Mouse (Mus musculus) T-helper 1 cell (primary cell): ENCODE measurements around the gene Arhgap17.

Experiments used
- in situ Hi-C: fragments of 300-600 bp; cut with MboI, MseI; formaldehyde crosslinking; loops from one replicate; pipeline ENCODE4 v1.15.1; 2025; ENCODE audit warnings: high pct_unique_total_duplicates

Arhgap17 gene

DNA sequence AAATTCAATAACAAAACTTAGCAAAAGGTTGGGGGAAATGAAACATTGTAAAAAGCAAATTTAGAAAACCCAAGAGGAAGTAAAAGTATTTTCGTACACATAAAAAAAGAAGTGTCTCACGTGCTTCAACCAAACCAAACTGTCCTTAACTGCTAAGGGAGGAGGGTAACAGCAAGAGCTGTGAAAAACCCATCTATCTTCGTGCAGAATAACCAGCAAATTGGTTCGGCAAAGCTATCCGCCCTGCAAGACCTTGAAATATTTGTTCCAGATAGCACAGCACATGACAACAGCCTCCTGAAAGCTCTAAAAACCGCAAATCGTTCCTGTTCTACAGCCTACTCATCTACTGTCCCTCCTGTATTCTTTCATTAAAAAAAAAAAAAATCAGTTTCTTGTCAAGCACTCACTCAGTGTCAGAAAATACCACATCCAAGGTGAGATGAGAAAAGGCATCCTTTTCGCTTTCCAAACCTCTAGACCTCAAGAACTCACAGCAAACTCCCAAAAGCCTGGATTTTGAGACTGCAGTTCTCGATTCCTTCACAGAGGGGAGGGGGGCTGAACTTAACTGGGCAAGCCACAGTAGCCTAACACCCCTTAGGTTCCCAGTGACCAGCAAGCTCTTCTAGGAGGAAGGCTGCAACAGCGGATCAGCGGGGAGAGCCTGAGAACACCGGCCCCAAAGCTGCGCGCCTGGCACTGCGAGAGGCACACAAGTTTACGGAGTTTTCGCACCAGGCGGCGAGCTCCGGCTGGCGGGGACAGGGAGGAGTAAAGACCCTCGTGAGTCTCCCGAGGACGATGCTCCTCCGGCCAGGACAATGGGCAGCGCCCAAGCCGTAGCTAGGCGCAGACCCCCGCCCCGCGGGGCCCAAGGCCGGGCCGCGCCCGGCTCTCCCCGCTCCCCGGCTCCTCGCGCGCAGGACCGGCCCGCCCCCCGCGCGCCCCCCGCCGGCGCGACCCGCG is 653 bp downstream of the Arhgap17 start:
- in situ Hi-C loops, result loop anchor here (10.0 kb wide), 1 partner anchor 974 kb away; no protein-coding TSS in a partner anchor

DNA sequence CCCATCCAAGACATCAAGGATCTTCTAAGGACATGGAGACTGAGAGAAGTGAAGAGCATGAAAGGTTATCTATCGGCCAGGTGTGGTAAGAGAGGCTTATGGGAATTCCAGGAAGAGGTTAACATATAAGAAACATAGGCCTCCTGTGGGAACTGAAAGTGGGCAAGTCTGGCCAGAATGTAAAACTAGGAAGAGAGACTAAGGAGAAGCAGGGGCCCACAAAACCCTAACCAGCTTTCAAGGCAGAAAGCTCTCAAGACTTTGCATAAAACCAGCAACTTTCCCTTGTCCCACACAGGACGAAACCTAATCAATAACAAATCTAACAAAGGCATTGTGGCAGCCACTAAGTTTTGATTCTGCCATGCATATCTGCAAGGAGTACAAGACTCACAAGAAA is 1.5 kb downstream of the Arhgap17 start:
- in situ Hi-C loops, result loop anchor here (10.0 kb wide), 1 partner anchor 973 kb away; no protein-coding TSS in a partner anchor

DNA sequence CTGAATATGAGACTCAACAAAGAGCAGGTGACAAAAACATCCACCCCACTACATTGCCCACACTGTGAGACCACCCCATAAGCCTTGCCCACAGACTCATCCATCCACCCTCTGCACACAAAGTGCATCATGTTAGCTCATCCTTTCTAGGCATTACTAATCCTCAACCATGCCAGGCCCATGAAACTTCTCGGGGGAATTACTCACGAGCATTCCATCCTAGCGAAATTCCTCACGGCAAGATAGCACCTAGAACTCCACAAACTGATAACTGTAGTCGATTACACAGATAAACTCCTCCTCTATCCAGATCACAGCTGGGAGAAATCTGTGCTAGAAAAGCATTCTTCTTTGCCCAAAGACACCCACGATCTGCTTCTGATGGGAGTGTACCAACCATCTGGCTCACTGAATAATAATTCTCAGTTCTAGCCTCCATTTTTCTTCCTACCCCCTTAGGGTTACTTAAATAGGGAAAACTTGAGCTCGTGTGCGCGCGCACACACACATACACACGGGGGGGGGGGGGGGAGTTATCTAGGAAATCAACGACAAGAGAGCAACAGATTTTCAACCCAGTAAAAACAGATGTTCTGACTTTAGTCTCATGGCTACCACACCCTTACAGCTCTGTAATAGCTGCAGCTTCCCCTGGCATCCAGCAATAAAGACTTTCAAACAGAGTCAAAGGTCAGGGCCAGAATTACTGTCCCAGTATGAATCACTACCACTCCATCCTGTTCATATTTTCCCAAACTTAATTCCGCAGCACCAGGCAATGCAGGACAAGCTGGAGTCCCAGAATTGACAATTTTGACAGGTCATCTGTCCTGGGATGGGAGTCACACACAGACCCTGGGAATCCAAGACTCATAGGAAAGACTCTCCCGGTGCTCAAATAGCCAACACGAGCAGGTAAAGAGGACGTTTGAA is 2.2 kb downstream of the Arhgap17 start:
- in situ Hi-C loops, result loop anchor here (10.0 kb wide), 1 partner anchor 973 kb away; no protein-coding TSS in a partner anchor

DNA sequence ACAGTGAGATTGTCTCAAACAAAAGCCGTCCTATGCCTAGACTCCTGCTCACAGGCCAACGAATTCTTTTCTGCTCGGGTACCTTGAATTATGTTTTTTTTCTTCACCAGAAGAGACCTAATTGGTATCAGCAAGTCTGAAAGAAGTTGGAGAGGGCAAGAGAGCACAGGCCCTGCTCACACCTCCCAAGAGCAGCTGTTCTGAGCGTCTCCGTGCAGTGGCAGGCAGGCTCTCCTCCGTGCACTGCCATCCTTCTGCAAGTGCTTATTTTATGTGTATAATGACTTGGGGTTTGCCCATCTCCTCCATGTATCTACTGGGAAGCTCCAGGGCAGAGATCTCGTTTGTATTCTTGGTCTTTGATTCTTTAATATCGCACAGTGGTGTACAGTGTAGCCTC is 2.9 kb downstream of the Arhgap17 start:
- in situ Hi-C loops, result loop anchor here (10.0 kb wide), 1 partner anchor 972 kb away; no protein-coding TSS in a partner anchor

DNA sequence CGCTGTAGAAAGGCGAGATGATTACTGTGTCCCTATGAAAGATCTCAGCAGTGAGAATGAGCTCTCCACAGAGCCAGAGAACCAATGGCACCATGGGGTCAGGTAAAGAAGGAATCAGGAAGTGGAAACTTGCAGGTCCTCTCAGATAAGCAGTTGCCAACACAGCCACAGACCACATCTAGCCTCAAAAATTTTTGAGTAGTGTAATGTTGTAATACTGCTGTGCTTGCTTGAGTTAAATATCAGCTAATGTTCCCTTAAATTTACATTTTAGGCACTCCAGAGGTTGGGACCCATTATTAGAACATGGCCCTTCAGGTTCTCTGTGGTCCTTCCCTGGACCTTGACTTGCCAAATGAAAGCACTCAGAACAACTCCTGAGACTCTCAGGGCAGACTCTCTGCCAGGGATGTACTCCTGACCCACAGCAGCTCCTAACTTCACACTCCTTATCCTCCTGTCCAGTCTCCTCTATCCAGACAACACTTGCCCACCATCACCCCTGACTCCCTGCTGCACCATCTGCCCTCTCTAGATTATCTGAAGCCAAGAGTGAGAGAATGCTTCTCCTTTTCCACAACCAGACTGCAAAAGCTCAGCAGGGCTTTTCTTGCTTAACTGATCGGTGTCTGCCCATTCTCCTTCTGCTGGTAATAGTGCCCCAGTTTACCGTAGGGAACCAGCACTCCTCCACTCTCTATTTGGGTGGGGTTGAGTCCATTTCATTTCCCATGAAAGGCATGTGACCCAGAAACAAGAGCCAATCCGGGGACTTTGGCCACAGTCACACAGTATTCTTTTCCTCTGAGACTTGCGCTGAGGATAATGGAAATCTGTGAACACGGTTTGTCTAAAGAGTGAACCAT is 3.6 kb downstream of the Arhgap17 start:
- in situ Hi-C loops, result loop anchor here (10.0 kb wide), 1 partner anchor 971 kb away; no protein-coding TSS in a partner anchor

DNA sequence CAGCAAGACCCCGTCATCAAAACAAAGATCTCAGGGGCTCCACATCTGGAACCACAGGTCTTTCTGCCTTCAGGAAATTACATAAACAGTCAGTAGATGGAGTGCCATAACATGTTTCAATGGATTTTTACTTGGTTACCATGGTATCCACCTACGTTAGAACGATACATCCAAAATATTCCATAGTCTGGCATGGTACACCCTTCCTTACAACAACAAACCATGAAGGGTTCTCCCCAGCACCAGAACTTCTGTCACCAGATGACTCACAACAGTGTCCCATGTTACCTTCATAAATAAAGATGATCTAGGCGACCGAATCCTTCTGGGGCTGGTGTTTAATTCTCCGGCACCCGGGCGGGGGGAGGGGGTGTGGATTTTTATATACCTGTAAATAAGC is 5.7 kb downstream of the Arhgap17 start:
- in situ Hi-C loops, result loop anchor here (10.0 kb wide), 1 partner anchor 969 kb away; no protein-coding TSS in a partner anchor

DNA sequence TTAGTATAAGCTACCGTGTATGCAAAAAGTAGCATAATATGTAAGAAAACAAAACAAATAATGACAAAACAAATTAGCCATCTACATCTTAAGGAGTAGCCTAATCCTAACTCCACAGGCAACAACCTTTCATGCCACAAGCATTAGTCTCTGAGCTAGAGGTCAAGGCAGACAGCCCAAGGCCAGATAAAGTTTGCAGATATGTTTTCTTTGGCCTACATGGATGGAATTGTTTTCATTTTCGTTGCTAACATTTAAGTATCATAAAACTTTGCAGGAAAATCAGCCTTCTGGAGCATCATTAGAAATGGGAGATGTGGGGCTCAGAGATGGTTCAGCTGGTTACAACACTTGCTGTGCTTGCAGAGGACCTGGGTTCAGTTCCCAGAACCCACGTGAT is 6.9 kb downstream of the Arhgap17 start:
- in situ Hi-C loops, result loop anchor here (10.0 kb wide), 1 partner anchor 968 kb away; no protein-coding TSS in a partner anchor

DNA sequence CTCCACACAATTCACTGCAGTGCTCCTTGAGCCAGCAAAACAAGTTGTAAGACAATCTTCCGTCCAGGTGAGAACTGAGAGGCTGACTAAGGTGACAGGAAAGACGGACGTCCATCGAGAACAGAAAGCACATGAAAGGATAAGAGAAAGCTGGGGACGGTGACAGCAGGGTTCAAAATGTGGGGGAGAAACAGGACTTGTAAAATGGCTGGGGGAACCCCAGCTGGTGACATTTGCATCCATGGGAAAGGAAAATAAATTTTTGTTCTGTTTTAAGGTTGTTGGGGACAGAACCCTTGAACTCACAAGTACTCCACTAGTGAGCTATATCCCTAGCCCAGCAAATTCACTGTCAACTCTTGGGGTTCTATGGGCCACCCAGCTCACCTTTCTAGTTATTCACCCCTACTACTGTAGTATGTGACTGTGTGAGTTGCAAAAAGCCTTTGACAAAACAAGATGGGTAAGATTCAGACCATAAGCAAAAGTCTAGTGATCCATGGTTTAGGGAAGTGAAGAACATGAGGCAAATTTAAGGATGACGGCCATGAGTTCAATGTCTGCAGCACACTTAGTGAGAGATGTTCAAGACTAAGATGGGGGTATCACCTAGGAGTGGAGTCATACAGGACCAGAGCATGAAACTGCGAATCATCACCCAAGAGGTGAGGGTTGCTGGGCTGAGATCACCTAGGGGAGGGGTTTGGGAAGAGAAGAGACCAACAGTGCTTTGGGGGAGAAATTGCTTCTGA is 8.3 kb downstream of the Arhgap17 start:
- in situ Hi-C loops, result loop anchor here (10.0 kb wide), 1 partner anchor 967 kb away; no protein-coding TSS in a partner anchor

DNA sequence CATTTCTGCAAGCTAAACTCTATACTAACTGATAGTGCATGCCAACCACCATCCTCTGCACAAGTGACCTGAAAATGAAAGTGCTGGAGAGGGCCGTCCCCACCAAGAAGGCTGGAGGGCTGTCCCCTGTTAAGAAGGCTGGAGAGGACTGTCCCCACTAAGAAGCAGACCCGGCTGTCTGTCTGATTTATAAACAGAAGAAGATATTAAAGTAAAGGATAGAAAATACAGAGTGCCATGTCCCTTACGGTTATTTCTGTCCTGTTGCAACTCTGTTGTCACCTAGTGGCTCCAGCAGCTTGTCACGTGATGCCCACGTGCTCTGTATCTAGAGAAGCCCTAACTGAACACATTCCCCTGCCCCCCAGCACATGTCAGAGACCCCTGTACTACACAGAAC is 9.5 kb downstream of the Arhgap17 start:
- in situ Hi-C loops, result loop anchor here (10.0 kb wide), 1 partner anchor 965 kb away; no protein-coding TSS in a partner anchor

DNA sequence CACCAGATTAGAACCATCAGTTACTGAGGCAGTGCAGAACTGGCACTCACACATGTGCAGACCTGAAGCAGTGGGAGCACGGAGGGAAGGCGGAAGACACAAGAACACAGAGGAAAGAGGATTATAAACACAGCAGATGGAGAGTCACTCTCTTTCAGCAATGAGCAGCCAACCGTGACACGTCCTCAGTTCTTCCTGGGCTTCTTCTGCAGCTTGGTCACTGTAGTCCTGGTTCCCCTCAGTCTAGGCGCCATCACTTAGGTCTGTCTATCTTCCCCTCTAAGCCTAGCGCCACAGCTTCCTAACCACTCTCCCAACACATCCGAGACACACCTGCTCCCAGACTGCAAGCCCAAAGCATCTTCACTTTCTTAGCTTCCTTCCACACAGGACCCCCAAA is 10.6 kb downstream of the Arhgap17 start:
- in situ Hi-C loops, result loop anchor here (5.0 kb wide), 1 partner anchor 37 kb away; no protein-coding TSS in a partner anchor

DNA sequence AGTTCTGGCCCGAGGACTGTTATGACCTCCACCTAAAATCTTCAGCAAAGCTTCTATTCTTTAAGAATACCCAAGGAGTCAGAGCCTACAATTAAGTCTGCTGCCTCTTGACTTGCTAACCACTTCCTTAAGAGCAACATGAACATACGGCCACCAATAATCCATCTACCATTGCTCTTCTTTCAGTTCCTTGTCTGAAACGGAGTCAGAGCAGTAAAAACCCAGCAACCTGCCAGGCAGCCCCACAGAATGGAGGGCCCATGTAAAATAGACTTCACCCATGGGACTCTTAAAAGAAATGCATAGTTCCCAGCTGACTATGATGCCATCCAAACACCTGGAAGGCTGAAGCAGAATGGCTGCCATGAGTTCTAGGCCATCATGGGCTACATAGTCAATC is 13.6 kb downstream of the Arhgap17 start:
- in situ Hi-C loops, result loop anchor here (5.0 kb wide), 1 partner anchor 34 kb away; no protein-coding TSS in a partner anchor

DNA sequence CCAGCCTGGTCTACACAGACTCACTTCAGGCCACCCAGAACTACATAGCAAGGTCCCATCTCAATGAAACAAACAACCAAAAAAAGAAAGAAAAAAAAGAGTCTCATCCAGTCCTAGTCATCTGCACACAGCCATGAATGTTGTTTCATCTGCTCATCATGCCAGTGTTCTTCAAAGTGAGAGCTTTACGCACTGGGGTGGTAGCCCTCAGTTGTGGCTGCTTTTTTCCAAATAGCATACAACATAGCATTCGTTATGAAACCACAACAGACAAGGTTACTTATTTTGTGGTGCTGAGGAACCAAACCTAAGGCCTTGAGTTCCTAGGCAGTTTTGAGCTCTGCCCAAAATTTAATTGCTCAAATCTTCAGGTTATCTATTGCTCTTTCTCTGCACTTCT is 14.9 kb downstream of the Arhgap17 start:
- in situ Hi-C loops, result loop anchor here (5.0 kb wide), 1 partner anchor 33 kb away; no protein-coding TSS in a partner anchor

DNA sequence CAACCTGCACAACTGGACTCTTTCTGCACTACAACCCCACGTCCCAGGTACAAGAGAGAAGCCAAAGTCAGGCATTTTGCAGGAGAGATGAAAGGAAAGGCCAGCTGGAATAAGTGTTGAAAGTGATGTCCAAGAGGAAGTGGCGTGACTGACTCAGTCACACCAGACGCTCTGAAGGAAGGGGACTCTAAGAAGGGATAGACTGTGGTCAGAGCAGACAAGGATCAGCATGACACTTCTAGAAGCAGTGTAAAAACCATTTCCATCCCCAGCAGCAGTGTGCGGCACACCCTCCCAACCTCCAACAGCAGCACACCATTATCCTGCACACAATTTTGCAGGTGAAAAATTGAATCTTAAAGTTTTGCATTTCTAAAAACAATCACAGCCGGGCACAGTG is 15.3 kb downstream of the Arhgap17 start:
- in situ Hi-C loops, result no loop called here

DNA sequence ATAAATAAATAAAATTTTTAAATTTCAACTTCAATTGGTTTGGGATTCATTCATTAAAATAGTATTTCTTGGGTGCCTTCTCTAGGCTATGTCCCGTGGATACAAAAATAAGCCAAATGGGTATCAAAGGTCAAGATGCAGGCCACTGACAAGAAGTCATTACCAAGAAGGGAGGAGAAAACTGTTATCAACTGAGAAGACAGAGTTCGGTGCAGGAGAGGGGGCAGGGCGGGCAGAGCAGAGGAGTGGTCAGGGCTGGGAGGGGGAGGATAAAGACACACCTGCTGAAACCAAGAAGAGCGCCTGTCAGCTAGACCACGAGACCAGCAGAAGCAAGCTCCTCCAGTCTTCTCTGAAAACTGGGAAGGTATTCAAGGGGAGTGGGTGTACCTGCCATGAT is 15.8 kb downstream of the Arhgap17 start:
- in situ Hi-C loops, result no loop called here

DNA sequence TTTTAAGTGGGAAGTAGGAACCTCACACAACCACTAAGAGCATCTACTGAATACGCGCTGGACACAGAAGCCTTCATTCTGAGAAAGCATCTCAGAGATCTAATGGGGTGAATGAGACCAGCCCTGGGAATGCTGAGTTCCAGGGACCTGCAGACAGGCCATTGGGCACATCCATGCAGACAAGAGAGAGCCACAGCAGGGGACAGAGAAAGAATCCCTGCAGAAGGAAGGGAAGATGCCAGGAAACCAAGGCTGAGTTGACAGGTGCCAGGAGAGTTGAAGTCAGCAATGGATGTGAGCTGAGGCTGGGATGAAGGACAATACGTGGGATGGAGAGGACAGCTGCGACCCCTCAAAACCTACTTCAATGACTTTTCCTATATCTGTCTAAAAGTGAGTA is 16.6 kb downstream of the Arhgap17 start:
- in situ Hi-C loops, result no loop called here

DNA sequence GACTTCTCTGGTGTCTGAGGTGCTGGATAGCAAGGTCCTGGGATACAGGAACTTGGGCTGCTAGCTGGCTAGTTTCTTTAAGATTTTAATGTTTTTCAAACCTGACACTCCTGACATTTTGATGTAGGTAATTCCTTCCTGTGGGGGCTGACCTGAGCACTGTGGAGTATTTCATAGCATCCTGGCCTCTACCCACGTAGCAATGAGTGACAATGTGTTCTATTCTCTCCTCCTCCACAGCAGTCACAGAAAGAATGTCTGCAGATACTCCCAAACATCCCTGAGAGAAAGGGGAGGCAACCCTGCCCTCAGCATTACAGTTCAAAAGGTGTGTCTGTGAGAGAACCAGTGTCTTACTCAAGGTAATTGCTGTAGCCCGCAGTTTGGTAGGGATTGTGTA is 19.5 kb downstream of the Arhgap17 start:
- in situ Hi-C loops, result no loop called here

DNA sequence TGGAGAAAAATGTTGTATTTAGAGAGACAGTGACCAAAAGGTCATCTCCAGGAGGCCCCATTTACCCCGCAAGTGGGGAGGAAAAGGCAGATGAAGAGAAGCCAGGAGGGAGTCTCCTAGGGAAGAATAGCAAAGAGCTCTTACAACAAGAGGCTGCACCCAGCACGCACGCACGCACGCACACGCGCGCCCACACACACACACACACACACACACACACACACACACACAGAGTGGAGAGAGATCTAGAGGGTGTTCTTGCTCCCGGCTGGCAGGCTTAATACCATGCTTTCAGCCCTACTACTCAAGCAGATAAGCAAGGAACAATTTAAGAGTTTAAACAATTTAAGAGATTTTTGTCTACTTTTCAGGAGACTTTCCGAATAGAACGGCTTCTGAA is 19.9 kb downstream of the Arhgap17 start:
- in situ Hi-C loops, result no loop called here

DNA sequence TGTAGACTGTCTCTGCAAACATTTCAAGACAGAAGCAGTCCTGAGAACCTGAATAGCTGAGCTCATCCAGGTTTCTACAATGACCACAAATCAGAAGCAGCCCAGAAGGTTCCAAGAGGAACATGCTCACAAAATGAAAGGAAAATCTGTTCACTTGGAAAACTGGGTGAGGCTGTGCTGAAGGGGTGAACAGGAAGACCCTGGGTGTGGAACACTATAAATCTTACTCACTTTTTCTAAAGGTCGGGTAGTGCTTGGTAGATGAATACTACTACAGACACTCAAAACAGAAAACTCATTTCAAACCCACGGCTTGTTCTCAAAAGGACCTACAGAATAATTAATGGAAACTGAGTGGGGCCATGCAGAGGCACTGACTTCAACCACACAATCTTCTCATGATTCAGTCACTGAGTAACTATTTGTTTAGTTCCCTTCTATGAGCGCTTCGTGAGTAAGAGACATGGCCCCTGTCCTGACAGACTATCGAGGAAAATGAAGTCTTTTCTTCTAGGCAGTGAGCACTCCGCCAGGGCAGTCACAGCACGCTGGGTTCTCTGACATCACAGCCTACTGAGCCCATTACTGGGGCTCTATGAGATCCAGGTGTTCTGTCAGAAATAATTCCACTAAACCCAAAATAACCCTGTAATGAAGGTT is 23.0 kb downstream of the Arhgap17 start:
- in situ Hi-C loops, result no loop called here

DNA sequence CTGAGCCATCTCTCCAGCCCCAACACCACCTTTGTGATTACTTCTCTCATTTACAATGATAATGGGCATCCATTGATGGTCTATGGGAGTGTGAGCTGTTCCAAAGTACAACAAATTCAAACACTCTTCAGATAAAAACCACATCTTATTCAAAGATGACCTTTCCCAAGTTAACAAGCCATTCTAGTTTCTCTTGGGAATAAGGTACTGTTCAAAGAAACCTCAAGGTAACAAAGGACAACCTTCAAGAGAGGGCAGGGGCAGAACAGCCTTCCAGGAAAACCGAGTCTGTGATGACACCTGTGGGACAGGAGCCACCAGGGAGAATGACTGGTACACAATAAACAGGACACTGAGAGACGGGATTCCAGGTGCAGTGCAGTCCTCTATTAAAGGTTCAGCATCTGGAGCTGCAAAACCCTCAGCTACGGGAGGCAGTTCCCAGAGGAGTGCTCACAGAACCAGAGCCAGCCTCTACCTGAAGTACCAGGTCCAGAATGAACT is 24.6 kb downstream of the Arhgap17 start:
- in situ Hi-C loops, result no loop called here
